Mouse (Mus musculus) kidney, embryonic 16.5 days (tissue): Measurements from ENCODE around the gene Ccdc81. TPM values are rescaled to one million over a fixed set of nuclear protein-coding genes. Genes with fewer than 3 reads are reported as not detected.
A peak's percentile ranks its signal among the peaks of the same experiment; 100 is the strongest.

Experiments used
- ATAC-seq: fragments of 200-750 bp; cut with Nextera tagmentation; 2 replicates; pipeline ENCODE4 v1.8.0; 2017; ENCODE audit warnings: moderate TSS enrichment; ENCODE audit not compliant: low FRiP score, low TSS enrichment
- H3K27ac ChIP-seq: fragments of 300-500 bp; sonication (generic); 2 replicates; pipeline ENCODE4 v1.5.1; 2014; ENCODE audit warnings: low read length
- H3K27me3 ChIP-seq: fragments of 300-500 bp; sonication (generic); 2 replicates; pipeline ENCODE4 v1.6.1; 2014; ENCODE audit warnings: low read length, control low read depth, mixed read lengths; ENCODE audit not compliant: insufficient read depth
- H3K36me3 ChIP-seq: fragments of 300-500 bp; sonication (generic); 2 replicates; pipeline ENCODE4 v1.6.1; 2014; ENCODE audit warnings: low read length, control low read depth, mixed read lengths; ENCODE audit not compliant: insufficient read depth
- H3K4me1 ChIP-seq: fragments of 300-500 bp; sonication (generic); 2 replicates; pipeline ENCODE4 v1.6.1; 2014; ENCODE audit warnings: low read length, control low read depth, mixed read lengths; ENCODE audit not compliant: insufficient read depth
- H3K4me2 ChIP-seq: fragments of 300-500 bp; sonication (generic); replicated peaks from 2 replicates; pipeline ENCODE4 v1.6.1; 2014; ENCODE audit warnings: low read depth, low read length
- H3K4me3 ChIP-seq: fragments of 300-500 bp; sonication (generic); 2 replicates; pipeline ENCODE4 v1.5.1; 2014; ENCODE audit warnings: mild to moderate bottlenecking, low read length
- H3K9ac ChIP-seq: fragments of 300-500 bp; sonication (generic); replicated peaks from 2 replicates; pipeline ENCODE4 v1.6.1; 2014; ENCODE audit warnings: low read length
- H3K9me3 ChIP-seq: fragments of 300-500 bp; sonication (generic); 2 replicates; pipeline ENCODE4 v1.6.1; 2016; ENCODE audit warnings: low read length, control low read depth
- WGBS: fragments of 180-500 bp; shearing (Covaris S2); extraction: QIAGEN DNeasy Blood & Tissue Kit; methylation state at CpG from one replicate; pipeline ENCODE4 v1.1.7; 2014; 5-methylcytosine and 5-hydroxymethylcytosine counted together
- polyA plus RNA-seq: library from polyadenylated mRNA; unstranded; fragments of >200 nt; fragmentation: Nextera tagmentation; extraction: Ambion mirVana; gene quantifications from 2 replicates; pipeline ENCODE4 v1.2.1, GENCODE M21; 2015

Gene Ccdc81
- polyA plus RNA-seq: 0.14 and 0.25 TPM in 2 replicates

DNA sequence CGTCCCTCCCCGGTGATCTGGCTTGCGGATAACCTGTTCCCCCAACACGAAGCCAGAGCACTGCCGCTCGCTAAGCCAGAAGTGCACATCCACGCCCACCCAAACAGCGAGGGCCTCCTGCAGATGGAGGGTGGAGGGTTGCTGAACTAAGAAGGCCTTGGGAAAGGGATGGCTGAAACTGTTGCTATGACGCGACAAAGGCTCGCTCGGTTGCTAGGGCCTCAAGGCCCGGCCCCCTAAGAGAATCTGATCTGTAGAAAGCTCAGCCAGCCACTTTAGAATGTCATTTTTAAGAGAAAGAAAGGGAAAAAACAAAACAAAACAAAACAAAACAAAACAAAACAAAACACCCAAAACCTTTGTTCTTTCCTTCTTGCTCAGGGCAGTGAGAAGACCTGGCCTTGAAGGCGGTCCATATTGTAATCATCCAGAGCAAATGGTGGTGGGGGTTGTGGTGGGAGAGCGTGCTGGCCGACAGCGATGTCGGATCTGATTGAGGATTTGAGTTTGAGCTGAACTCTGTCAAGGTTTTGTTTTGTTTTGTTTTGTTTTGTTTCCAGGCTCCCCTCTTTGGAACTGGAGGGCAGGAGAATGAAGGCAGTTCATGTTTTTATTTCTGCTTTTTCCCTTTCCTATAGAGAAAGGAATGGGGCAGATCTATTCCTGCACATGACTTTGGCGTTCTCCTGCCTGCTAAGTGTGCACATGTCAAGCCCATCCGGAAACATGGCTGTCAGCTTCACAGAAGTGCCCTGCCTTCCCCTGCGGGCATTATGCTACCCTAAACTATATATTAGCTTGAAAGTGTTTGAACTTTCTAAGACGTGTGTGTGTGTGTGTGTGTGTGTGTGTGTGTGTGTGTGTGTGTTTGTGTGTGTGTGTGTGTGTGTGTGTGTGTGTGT is at the start of gene Ccdc81:
Gene Ccdc81 (minus strand): TSS at position 188 of the 902 bp plus-strand sequence.
- Histone ChIP-seq H3K4me3 (peak within 1 kb of the TSS; percentile 27), H3K36me3 (no peaks in the 10 kb centered on the region), H3K27ac (no peak within 1 kb of the TSS), H3K27me3 (no peaks in the 10 kb centered on the region), H3K9ac (no peak within 1 kb of the TSS), H3K9me3 (no peaks in the 10 kb centered on the region), H3K4me1 (peaks cover 9% of the 10 kb centered on the region), H3K4me2 (peak within 1 kb of the TSS; percentile 55)
- peak; percentile 81; the same call in 1 of the 2 replicates for ATAC-seq
- 31% methylated on average over 22 of the region's 22 CpGs for WGBS

DNA sequence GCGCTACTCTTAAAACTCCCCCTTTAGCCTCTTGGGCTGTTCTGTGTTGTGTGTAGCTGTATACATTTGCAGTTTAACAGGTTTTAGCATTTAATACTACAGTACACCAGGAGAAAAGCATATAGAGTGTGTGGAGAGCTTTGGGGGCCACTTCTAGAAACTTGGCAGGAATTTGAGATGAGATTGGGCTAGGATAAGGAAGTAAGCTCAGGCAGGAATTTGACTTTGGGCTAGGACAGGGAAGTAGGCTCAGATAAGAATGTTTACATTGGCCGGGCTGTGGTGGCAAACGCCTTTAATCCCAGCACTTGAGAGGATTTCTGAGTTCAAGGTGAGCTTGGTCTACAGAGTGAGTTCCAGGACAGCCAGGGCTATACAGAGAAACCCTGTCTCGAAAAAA is 46.0 kb upstream of the Ccdc81 start:
- 70% methylated on average over 4 of the region's 4 CpGs for WGBS
- Histone ChIP-seq H3K4me1 (no peaks in the 10 kb centered on the region), H3K27me3 (no peaks in the 10 kb centered on the region), H3K9me3 (no peaks in the 10 kb centered on the region), H3K4me2 (no peak overlapping the region), H3K36me3 (peaks cover 5% of the 10 kb centered on the region; the same call in 1 of the 2 replicates), H3K4me3 (no peak overlapping the region), H3K27ac (no peak overlapping the region), H3K9ac (no peak overlapping the region)
- no peak for ATAC-seq

DNA sequence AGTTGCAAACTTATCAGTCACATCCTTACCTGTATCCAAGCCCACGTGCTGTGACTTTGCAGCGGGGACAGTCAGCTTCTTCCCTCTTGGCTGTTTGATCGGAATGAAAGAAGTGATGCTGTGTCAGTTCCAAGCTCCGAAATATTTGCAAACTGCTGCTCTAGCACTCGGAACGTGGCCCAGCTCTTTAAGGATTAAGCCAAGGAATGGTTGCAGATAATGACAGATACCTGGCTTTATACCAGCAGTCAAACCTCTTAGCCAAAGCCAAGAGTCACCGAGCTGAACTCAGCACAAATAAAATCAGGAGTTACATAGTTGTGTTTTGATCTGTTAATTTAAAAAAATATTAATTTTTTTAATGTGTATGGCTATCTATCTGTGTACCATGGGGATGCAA is 44.6 kb upstream of the Ccdc81 start:
- H3K27ac ChIP-seq: no peak overlapping the region
- no peak overlapping the region for H3K4me3 ChIP-seq
- H3K4me1 ChIP-seq: no peaks in the 10 kb centered on the region
- ATAC-seq: no peak
- H3K4me2 ChIP-seq: no peak overlapping the region
- H3K9ac ChIP-seq: no peak overlapping the region
- WGBS: 82% methylated on average over 7 of the region's 7 CpGs
- H3K36me3 ChIP-seq: no peaks in the 10 kb centered on the region
- H3K27me3 ChIP-seq: no peaks in the 10 kb centered on the region
- no peaks in the 10 kb centered on the region for H3K9me3 ChIP-seq

DNA sequence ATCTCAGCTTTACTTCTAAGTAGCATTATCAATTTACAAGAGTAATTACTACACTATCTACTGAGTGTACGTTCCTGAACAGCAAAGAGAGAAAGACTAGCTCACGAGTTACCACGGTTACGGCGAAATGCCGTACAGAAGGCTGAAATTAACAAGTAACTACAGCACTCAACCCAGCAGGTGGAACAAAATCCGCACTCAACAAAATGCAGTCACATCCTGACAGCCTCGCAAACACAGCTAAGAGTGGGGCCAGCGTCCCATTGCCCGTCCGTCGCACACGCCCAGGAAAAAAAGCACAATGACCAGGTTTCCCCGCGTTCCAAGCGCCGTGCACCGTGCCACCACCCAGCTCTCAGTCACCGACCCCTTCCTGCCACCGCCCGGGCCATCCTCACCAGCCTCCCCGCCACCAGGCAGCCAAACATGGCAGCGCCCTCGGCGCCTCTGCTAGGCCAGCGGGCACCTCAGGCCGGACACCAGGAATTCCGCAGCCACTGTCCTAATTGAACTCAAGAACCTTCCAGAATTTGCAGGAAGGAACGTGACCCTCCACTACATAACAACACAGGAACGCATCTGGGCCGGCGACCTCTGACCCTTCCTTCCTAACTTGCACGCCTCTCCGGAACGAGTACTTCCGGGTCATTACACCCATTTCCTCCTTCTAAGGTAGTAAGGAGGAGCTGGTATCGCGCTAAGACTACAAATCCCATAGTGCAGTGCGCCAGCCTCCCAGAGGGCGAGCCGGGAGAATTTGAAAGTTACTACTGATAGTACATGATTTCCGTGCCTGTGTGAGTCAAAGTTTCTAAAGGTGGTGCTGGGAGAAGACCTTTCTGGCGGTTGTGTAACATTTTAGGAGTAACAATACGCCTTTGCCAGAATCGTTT is 37.4 kb upstream of the Ccdc81 start, which contains the start of gene Hikeshi:
Gene Hikeshi (minus strand): TSS at position 634 of the 893 bp plus-strand sequence.
- Histone ChIP-seq H3K9ac (peak within 1 kb of the TSS; percentile 79), H3K4me3 (peak within 1 kb of the TSS; percentile 77), H3K36me3 (no peaks in the 10 kb centered on the region), H3K27ac (peak within 1 kb of the TSS; percentile 85), H3K4me1 (peaks cover 16% of the 10 kb centered on the region), H3K9me3 (no peaks in the 10 kb centered on the region), H3K27me3 (no peaks in the 10 kb centered on the region), H3K4me2 (peak within 1 kb of the TSS; percentile 72)
- ATAC-seq: peak; percentile 98
- under 1% methylated on average over 45 of the region's 45 CpGs for WGBS

DNA sequence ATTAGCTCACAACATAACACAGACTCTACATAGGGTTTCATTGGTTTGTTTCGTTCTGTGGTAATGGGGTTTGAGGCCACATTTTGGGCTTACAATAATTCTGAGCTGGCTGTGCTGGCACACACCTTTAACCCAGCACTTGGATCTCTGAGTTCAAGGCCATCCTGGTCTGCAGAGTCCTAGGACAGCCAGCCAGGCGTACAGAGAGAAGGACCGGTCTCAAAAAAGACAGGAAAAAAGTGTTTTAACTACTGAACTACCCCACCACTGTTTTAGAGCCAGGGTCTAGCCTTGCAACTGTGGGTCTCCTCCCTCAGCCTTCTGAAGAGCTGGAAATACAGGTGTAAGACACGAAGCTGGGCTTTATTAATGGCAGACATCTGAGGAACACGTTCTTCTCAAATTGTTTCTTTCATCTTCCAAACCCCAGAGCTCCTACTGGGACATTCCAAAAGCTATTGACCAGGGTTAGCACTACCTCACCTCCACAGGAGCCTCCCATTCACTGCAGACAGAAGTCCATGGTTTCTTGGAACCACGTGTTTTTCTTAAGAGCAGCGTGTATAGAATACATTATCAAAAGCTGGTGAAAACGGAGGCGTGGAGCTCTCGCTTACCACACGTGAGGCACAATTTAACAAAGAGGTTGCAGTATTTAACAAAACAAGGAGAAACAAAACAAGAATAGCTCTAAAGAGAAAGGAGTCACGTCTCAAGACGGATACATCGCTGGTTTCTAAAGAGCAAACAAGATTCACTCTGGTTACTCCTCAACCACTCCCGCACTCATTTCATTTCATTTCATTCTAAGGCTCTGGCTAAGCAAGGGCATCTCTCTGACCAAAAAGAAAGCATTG is 36.3 kb upstream of the Ccdc81 start:
- peak overlapping the region; percentile 72 for H3K4me2 ChIP-seq
- no peaks in the 10 kb centered on the region for H3K36me3 ChIP-seq
- 52% methylated on average over 15 of the region's 15 CpGs for WGBS
- H3K9ac ChIP-seq: peak overlapping the region; percentile 79
- no peak overlapping the region for H3K27ac ChIP-seq
- H3K4me3 ChIP-seq: peak overlapping the region; percentile 77
- ATAC-seq: no peak
- peaks cover 16% of the 10 kb centered on the region for H3K4me1 ChIP-seq
- no peaks in the 10 kb centered on the region for H3K9me3 ChIP-seq
- H3K27me3 ChIP-seq: no peaks in the 10 kb centered on the region

DNA sequence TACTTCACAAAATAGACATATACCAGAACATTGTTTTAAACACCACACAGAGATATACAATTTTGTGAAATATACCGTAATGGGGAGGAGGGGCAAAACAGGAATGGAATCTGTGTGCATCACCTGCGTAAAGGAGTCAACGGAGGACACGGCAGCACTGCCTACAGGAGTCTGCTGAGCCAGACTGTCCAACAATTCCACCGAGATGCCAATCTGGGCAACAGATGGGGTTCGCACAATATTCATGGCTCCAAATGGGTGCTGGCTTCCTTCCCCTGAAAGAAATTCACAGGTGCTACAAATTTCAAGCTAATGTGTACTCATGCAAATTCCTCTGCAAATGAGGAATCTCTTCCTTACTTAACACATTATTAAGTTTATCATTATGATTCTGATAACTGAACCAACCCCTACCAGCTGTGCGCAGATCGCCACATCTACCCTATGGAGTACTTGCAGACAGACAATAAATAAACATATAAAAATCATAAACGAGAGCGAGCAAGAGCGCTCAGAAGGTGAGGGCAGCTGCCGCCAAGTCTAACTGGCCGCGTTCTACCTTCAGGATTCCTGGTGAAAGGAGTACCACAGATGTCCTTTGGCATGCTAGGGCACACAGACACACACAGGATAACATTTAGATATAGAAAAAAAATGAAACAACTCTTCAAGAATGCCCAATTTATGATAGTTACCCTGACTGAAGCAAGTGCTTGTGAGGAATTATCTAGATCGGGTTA is 20.2 kb upstream of the Ccdc81 start:
- WGBS: 97% methylated on average over 15 of the region's 15 CpGs
- Histone ChIP-seq H3K4me3 (no peak overlapping the region), H3K4me2 (no peak overlapping the region), H3K36me3 (peaks cover 18% of the 10 kb centered on the region), H3K9ac (no peak overlapping the region), H3K27me3 (no peaks in the 10 kb centered on the region), H3K9me3 (no peaks in the 10 kb centered on the region), H3K4me1 (no peaks in the 10 kb centered on the region), H3K27ac (no peak overlapping the region)
- no peak for ATAC-seq

DNA sequence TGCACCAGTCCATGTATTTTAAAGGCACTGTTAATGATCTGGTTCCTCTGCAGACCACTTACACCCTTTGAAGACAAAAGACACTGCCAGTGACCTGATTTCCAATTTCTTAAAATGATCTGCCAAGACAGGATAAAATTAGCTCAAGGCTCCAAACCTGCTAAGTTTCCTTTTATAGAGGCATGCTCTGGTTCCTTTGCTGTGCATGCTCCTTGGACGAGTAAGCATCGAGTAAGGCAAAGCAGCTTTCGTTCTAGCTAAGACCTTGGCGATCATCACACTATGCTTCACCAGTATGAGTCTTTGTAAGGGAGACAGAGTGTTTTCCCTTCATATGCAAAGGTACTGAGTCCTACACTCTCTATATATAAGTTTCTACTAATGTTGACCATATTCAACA is 14.3 kb upstream of the Ccdc81 start:
- Histone ChIP-seq H3K27me3 (no peaks in the 10 kb centered on the region), H3K4me1 (no peaks in the 10 kb centered on the region), H3K9ac (no peak overlapping the region), H3K4me3 (no peak overlapping the region), H3K9me3 (no peaks in the 10 kb centered on the region), H3K36me3 (peaks cover 10% of the 10 kb centered on the region), H3K4me2 (no peak overlapping the region), H3K27ac (no peak overlapping the region)
- 93% methylated on average over 4 of the region's 4 CpGs for WGBS
- ATAC-seq: no peak

DNA sequence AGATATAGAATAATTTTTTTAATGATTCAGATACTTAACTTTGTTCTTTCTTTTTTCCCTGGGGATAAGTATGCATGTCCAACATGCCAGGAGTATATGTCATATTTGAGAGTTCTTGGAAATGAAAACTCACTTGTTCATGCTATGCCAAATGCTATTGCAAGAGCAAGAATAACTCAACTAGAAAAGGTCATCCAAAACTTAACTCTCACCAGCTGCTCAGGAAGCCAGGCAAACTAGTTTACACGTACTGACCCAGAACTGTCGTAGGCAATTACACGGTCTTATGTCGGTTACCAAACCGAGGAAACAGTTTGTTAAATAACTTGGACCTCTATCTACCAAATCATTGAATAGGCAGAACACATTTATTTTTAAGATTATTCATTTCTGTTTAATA is 13.3 kb upstream of the Ccdc81 start:
- peaks cover 10% of the 10 kb centered on the region for H3K36me3 ChIP-seq
- no peak overlapping the region for H3K4me3 ChIP-seq
- no peak overlapping the region for H3K4me2 ChIP-seq
- H3K27ac ChIP-seq: no peak overlapping the region
- no peaks in the 10 kb centered on the region for H3K4me1 ChIP-seq
- no peaks in the 10 kb centered on the region for H3K27me3 ChIP-seq
- no peak overlapping the region for H3K9ac ChIP-seq
- ATAC-seq: no peak
- WGBS: 92% methylated on average over 5 of the region's 5 CpGs
- no peaks in the 10 kb centered on the region for H3K9me3 ChIP-seq
